Mouse (Mus musculus) midbrain, embryonic 10.5 days (tissue): ENCODE results near the gene Crybb1. TPM values are rescaled to one million over a fixed set of nuclear protein-coding genes. Genes with fewer than 3 reads are reported as not detected.
A peak's percentile ranks its signal among the peaks of the same experiment; 100 is the strongest.

Source experiments
- DNase-seq: peaks from one replicate; pipeline ENCODE4 v3.0.0-alpha.2; 2017; ENCODE audit warnings: low spot score
- H3K27ac ChIP-seq: fragments of 300-500 bp; sonication (generic); replicated peaks from 2 replicates; pipeline ENCODE4 v1.5.1; 2016; ENCODE audit warnings: mild to moderate bottlenecking
- H3K27me3 ChIP-seq: fragments of 300-500 bp; sonication (generic); 2 replicates; pipeline ENCODE4 v1.6.1; 2016; ENCODE audit warnings: low read depth, mild to moderate bottlenecking; ENCODE audit not compliant: poor library complexity, severe bottlenecking
- H3K36me3 ChIP-seq: fragments of 300-500 bp; sonication (generic); 2 replicates; pipeline ENCODE4 v1.6.1; 2016; ENCODE audit warnings: mild to moderate bottlenecking, moderate library complexity
- H3K4me1 ChIP-seq: fragments of 300-500 bp; sonication (generic); 2 replicates; pipeline ENCODE4 v1.6.1; 2016
- H3K4me3 ChIP-seq: fragments of 300-500 bp; sonication (generic); 2 replicates; pipeline ENCODE4 v1.5.1; 2016; ENCODE audit warnings: mild to moderate bottlenecking, moderate library complexity
- H3K9me3 ChIP-seq: fragments of 300-500 bp; sonication (generic); replicated peaks from 2 replicates; pipeline ENCODE4 v1.6.1; 2016; ENCODE audit warnings: mild to moderate bottlenecking
- WGBS: fragments of 180-500 bp; shearing (Covaris S2); methylation state at CpG from one replicate; pipeline ENCODE4 v1.1.7; 2016; 5-methylcytosine and 5-hydroxymethylcytosine counted together
- polyA plus RNA-seq: library from polyadenylated mRNA; unstranded; fragments of >200 nt; fragmentation: Nextera tagmentation; extraction: Ambion mirVana; gene quantifications from 2 replicates; pipeline ENCODE4 v1.2.1, GENCODE M21; 2016

The Crybb1 gene
- polyA plus RNA-seq, 1 experiment from 2014 or later: 0.41 TPM

GRCm38 (mm10) chr5:112240761-112241160 is 14.9 kb upstream of the Crybb1 start:
- peaks cover 80% of the 10 kb centered on the region for H3K4me1 ChIP-seq
- H3K27me3 ChIP-seq: peaks cover 11% of the 10 kb centered on the region
- H3K4me3 ChIP-seq: peak overlapping the region; percentile 26; the same call in 1 of the 2 replicates
- 3% methylated on average over 10 of the region's 10 CpGs for WGBS
- peak; percentile 90 for DNase-seq
- H3K36me3 ChIP-seq: no peaks in the 10 kb centered on the region
- peak overlapping the region; percentile 98 for H3K27ac ChIP-seq
- H3K9me3 ChIP-seq: no peaks in the 10 kb centered on the region; the same call in 1 of the 2 replicates

DNA sequence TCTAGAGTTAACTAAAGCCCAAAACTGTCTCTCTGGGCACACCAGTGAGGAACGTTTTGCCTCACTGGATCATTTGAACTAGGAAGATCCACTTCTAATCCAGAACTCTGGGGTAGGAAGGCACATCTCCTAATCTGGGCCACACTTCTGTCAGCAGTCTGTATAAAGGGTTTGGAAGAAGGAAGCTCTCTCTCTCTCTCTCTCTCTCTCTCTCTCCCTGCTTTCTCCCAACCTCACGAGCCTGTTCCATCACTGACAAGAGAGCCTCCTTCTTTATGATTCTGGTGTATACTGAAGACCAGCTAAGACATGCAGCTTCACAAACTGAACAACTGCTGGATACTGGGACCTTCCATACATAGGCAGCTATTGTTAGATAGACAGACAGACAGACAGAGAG is 13.8 kb upstream of the Crybb1 start:
- Histone ChIP-seq H3K4me1 (peaks cover 74% of the 10 kb centered on the region), H3K4me3 (no peak overlapping the region), H3K27me3 (peaks cover 11% of the 10 kb centered on the region), H3K27ac (peak overlapping the region; percentile 23; the same call in 1 of the 2 replicates), H3K36me3 (no peaks in the 10 kb centered on the region), H3K9me3 (no peaks in the 10 kb centered on the region)
- 83% methylated on average over 2 of the region's 2 CpGs for WGBS
- no peak for DNase-seq

DNA sequence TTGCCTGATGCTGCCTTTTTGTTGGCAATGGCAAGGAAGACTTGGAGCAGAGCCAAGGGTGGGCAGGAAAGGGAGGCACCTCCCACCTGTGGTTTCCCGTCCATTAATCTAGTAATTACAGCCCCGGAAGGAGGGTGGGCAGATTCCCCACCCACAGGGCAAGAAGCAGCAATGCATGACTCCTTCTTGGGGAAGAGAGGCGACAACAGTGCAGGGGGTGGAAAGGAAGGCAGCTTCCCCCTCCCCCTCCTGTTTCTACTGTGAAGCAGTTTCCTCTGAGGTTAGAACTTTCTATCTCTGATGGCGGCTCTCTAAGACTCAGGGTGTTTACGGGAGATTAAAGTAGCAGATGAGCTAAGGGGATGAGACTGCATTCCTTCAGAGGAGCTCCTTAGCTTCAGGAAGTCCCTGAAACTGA is 13.2 kb upstream of the Crybb1 start:
- DNase-seq: no peak
- WGBS: 82% methylated on average over 5 of the region's 5 CpGs
- no peak overlapping the region for H3K4me3 ChIP-seq
- H3K4me1 ChIP-seq: peaks cover 74% of the 10 kb centered on the region
- peaks cover 11% of the 10 kb centered on the region for H3K27me3 ChIP-seq
- no peaks in the 10 kb centered on the region for H3K36me3 ChIP-seq
- no peaks in the 10 kb centered on the region for H3K9me3 ChIP-seq
- H3K27ac ChIP-seq: 0 out of 2 replicates have a peak overlapping the region, but pooled peaks have one; percentile 23

DNA sequence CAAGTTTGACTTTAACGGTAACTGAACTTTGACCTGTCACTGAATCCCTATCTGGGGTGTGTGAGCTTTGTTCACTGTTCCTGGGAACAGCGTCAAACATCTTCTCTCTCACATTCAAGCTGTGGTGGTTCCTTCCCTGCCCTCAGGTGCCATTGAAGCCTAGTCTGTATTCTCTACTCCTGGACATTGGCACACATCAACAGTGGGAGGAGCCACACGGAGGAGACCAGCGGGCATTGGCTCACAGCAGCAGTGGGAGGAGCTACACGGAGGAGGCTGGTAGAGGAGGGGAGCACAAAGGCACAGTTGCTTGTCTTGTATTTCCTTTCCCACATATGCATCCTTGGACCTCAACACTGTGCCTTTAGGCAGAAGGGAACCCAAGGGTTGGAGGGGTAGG is 12.6 kb upstream of the Crybb1 start:
- H3K9me3 ChIP-seq: no peaks in the 10 kb centered on the region
- no peaks in the 10 kb centered on the region for H3K36me3 ChIP-seq
- peaks cover 11% of the 10 kb centered on the region for H3K27me3 ChIP-seq
- WGBS: 61% methylated on average over 5 of the region's 5 CpGs
- H3K4me3 ChIP-seq: no peak overlapping the region
- H3K4me1 ChIP-seq: peaks cover 69% of the 10 kb centered on the region
- DNase-seq: no peak
- H3K27ac ChIP-seq: 0 out of 2 replicates have a peak overlapping the region, but pooled peaks have one; percentile 56

GRCm38 (mm10) chr5:112243539-112244274 is 11.9 kb upstream of the Crybb1 start:
- Histone ChIP-seq H3K36me3 (no peaks in the 10 kb centered on the region), H3K4me3 (no peak overlapping the region), H3K27ac (no peak overlapping the region), H3K27me3 (peaks cover 11% of the 10 kb centered on the region), H3K9me3 (no peaks in the 10 kb centered on the region), H3K4me1 (peaks cover 62% of the 10 kb centered on the region)
- no peak for DNase-seq
- WGBS: 83% methylated on average over 10 of the region's 10 CpGs

DNA sequence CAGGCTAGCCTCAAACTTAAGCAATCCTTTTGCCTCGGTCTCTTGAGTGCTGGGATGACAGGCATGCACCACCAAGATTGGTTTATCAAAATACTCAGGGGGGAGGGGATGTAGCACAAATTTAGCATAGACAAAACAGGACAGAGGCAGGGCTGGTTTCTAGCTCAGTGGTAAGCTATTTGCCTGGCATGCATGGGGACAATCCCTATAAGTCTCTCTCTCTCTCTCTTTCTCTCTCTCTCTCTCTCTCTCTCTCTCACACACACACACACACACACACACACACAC is 11.4 kb upstream of the Crybb1 start:
- no peak overlapping the region for H3K4me3 ChIP-seq
- 86% methylated on average over 1 of the region's 1 CpGs for whole genome bisulfite sequencing
- H3K27me3 ChIP-seq: peaks cover 8% of the 10 kb centered on the region
- peaks cover 57% of the 10 kb centered on the region for H3K4me1 ChIP-seq
- no peaks in the 10 kb centered on the region for H3K9me3 ChIP-seq
- H3K27ac ChIP-seq: no peak overlapping the region
- H3K36me3 ChIP-seq: no peaks in the 10 kb centered on the region
- no peak for DNase-seq

DNA sequence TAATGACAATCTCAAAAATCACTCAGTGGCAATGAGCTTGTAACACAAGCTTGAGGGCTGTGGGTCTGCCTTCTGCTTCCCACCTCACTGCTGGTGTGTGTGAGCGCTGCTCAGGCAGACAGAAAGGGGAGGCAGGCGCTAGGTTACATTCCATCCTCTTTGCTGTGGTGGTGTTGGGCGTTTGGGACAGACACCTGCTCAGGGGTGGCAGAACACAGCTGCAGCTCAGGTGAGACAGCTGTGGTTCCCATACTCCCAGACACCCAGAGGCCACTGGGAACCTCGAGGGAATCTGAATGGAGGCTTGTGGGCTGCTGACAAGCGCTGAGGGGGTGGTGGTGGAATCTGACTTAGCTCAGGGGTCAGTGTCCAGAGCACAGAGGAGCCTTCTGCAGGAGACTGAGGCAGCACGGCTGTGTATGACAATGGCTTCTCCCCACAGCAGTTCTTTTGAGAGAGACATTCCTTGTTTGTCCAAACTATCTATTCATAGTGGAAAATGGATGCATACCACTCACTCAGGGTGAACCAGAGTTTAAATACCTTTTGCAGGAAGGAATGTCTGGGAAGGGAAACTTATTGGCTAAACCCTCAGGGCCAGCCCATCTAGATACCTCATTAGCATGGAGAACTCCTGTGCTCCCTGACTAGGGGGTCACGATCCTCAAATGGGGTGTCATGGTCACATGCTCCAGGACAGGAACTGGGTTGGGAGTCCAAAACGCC is 10.6 kb upstream of the Crybb1 start:
- DNase-seq: no peak
- H3K4me1 ChIP-seq: peaks cover 49% of the 10 kb centered on the region
- H3K4me3 ChIP-seq: no peak overlapping the region
- H3K36me3 ChIP-seq: no peaks in the 10 kb centered on the region
- no peaks in the 10 kb centered on the region for H3K9me3 ChIP-seq
- H3K27ac ChIP-seq: 0 out of 2 replicates have a peak overlapping the region, but pooled peaks have one; percentile 46
- no peaks in the 10 kb centered on the region; the same call in none of the 2 replicates for H3K27me3 ChIP-seq
- WGBS: 56% methylated on average over 8 of the region's 8 CpGs

DNA sequence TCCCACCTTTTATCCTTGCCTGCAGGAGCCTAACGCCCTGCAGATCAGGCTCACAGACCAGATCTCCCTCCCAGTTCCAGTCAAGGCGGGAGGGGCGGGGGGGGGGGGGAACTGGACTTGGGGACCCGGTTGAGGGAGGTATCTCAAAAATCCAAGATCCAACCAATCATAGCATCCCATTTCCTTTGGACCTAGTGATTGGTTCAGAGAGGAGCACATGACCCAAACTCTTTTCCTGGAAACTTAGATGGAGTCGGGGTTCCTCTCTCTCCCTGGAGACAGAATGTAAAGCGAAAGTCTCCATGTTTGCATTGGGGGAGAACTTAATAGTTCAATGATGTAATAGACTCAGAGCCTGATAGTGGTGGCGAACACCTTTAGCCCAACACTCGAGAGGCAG is 8.2 kb upstream of the Crybb1 start:
- no peak for DNase-seq
- Histone ChIP-seq H3K4me1 (peaks cover 34% of the 10 kb centered on the region), H3K27me3 (no peaks in the 10 kb centered on the region; the same call in 1 of the 2 replicates), H3K36me3 (no peaks in the 10 kb centered on the region), H3K27ac (no peak overlapping the region), H3K9me3 (no peaks in the 10 kb centered on the region), H3K4me3 (no peak overlapping the region)
- 51% methylated on average over 8 of the region's 8 CpGs for WGBS

GRCm38 (mm10) chr5:112249106-112249505 is 6.5 kb upstream of the Crybb1 start:
- Histone ChIP-seq H3K36me3 (no peaks in the 10 kb centered on the region), H3K27ac (no peak overlapping the region), H3K27me3 (no peaks in the 10 kb centered on the region; the same call in 1 of the 2 replicates), H3K4me3 (no peak overlapping the region), H3K9me3 (no peaks in the 10 kb centered on the region), H3K4me1 (peaks cover 39% of the 10 kb centered on the region)
- 90% methylated on average over 11 of the region's 11 CpGs for WGBS
- DNase-seq: no peak

- Histone ChIP-seq H3K27ac (0 out of 2 replicates have a peak within 1 kb of the TSS, but pooled peaks have one; percentile 0), H3K9me3 (no peaks in the 10 kb centered on the region), H3K27me3 (no peaks in the 10 kb centered on the region; the same call in 1 of the 2 replicates), H3K4me1 (peaks cover 20% of the 10 kb centered on the region), H3K4me3 (no peak within 1 kb of the TSS), H3K36me3 (no peaks in the 10 kb centered on the region)
- DNase-seq: no peak
- 76% methylated on average over 2 of the region's 2 CpGs for WGBS
Observed at GRCm38 (mm10) chr5:112252400-112252799, 3.2 kb upstream of the Crybb1 start, which contains the start of gene Cryba4. Gene Cryba4, minus strand, starts transcription at chr5:112252518.

DNA sequence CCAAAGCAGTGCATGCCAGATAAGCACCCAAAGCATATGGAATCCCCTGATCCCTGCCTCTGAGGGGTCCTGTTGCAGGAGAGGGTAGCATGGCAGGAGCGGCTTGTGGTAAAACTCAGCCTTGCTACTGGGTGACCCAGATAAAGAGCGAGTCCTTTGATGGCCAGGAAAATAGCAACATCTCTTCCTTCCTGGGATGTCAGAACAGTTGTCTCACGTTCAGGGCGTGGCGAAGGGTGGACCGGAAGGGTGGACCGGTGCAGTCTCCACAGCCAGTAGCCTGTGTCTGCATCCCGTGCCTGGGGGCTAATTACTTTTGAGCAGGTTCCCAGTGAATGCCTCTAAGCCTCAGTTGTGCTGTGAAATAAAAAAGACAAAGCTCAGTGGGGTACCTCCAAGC is 2.4 kb upstream of the Crybb1 start:
- WGBS: 20% methylated on average over 8 of the region's 8 CpGs
- Histone ChIP-seq H3K36me3 (no peaks in the 10 kb centered on the region), H3K27ac (0 out of 2 replicates have a peak overlapping the region, but pooled peaks have one; percentile 0), H3K9me3 (no peaks in the 10 kb centered on the region), H3K4me3 (no peak overlapping the region), H3K27me3 (no peaks in the 10 kb centered on the region; the same call in 1 of the 2 replicates), H3K4me1 (peaks cover 19% of the 10 kb centered on the region)
- DNase-seq: no peak

DNA sequence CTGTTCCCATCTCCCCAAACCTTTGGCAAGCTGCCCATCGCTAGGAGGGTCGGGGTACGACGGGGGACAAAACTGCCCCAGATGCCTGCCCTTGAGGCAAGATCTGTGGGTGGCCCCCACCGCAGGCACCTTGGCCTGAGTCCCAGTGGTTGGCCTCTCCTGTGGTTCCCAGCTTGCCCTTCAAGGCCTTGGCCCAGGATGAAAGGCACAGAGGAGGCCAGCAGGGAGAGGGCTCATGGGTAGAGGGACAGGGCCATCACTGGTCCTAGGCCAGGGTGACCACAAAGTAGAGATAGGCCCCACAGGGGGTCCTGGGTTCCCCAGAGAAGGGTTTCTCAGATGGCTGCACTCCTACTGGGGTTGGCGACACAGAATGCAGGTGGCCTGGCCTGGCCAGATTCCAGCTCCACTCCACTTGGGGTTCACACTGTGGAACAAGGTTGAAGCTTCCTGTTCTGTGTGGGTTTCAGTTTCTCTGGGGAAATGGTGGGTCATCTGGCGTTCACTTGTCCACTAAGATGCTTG is 1.3 kb upstream of the Crybb1 start:
- no peaks in the 10 kb centered on the region for H3K36me3 ChIP-seq
- no peak for DNase-seq
- WGBS: 88% methylated on average over 7 of the region's 7 CpGs
- peaks cover 19% of the 10 kb centered on the region for H3K4me1 ChIP-seq
- H3K27ac ChIP-seq: peak overlapping the region; percentile 46
- H3K27me3 ChIP-seq: no peaks in the 10 kb centered on the region; the same call in 1 of the 2 replicates
- H3K9me3 ChIP-seq: no peaks in the 10 kb centered on the region
- H3K4me3 ChIP-seq: no peak overlapping the region
